Mouse (Mus musculus) megakaryocyte, embryonic 14.5 days (primary cell): Measurements from ENCODE around the gene Chst8.

Experiments used
- FLI1 ChIP-seq: IDR thresholded peaks from 2 replicates; pipeline ENCODE4 v1.6.1; 2012; ENCODE audit warnings: low read length, inconsistent platforms, mixed read lengths
- GATA1 ChIP-seq: IDR thresholded peaks from 3 replicates; pipeline ENCODE4 v1.6.1; 2012; ENCODE audit warnings: mixed read lengths, low read length, inconsistent platforms, borderline replicate concordance

GRCm38 (mm10) chr7:34655086-34655839, 157.2 kb downstream of the Chst8 start:
- TF ChIP-seq GATA1 (no peak), FLI1 (no peak)
